Mouse (Mus musculus): ENCODE results near the gene Psmg4.

GRCm38 (mm10) chr13:34113086-34113485 is 49.7 kb upstream of the Psmg4 start:
- TF ChIP-seq EP300 (IDR thresholded peaks at IDR 0.05; ENCODE audit: low read depth) (no peak), CTCF (IDR thresholded peaks at IDR 0.05; ENCODE audit: low read depth) (no peak)

Measured in liver, embryonic 14.5 days (tissue).